Mouse (Mus musculus) ES-Bruce4 (cell line): ENCODE results near the gene Spsb1.

Experiments
- CTCF ChIP-seq: IDR thresholded peaks from one replicate; pipeline ENCODE4 v1.8.1; 2011; ENCODE audit warnings: low read depth, low read length
- POLR2A ChIP-seq: IDR thresholded peaks from one replicate; pipeline ENCODE4 v1.8.1; 2011; ENCODE audit warnings: low read length; ENCODE audit not compliant: insufficient read depth

GRCm38 (mm10) chr4:149977801-149978544 lies 23.1 kb upstream of the Spsb1 start:
- no peak for TF ChIP-seq CTCF
- no peak for TF ChIP-seq POLR2A
